Mouse (Mus musculus): ENCODE results near the gene Lysmd2. TPM values are rescaled to one million over a fixed set of nuclear protein-coding genes. Genes with fewer than 3 reads are reported as not detected.

Gene Lysmd2
- total RNA-seq (2014; rRNA removed; ENCODE audit: low replicate concordance) (11.9 and 12.0 TPM in 2 replicates), polyA plus RNA-seq (2015; fragmentation: Nextera tagmentation; extraction: Ambion mirVana) (20.4 and 21.2 TPM in 2 replicates)

DNA sequence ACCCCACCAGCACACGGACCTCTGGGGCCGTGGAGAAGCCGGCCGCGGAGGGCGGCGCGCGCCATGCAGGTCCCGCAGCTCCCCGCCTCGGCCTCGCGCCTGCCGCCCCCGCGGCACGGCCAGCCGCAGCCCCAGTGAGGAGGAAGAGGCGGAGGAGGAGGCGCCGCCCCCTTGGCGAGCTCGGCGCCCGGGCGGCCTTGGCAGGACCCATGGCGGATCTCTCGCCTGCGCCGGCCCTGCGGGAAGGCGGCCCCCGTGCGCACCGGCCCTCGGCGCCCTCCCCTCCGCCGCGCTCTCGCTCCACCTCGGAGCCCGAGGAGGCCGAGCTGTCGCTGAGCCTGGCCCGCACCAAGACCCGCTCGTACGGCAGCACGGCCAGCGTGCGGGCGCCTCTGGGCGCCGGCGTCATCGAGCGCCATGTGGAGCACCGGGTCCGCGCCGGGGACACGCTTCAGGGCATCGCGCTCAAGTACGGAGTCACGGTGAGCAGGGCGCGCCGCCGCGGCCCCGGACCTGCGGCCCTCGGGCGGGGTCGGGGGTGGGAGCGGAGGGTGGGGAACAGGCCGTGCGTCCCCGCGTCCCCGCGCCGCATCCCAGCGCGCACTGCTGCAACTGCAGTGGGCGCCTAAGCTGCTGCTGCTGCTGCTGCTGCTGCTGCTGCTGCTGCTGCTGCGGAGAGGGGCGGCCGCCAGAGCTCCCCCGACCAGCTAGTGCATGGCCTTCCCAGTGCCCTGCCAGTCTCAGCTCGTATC lies at the start of gene Lysmd2:
TSS of gene Lysmd2 (plus strand) at position 186 of the 752 bp plus-strand sequence.
- Histone ChIP-seq H3K27me3 (ENCODE audit: control insufficient read depth, insufficient read depth, low read length) (no peaks in the 10 kb centered on the region), H3K9me3 (replicated peaks; ENCODE audit: control insufficient read depth, low read length) (no peaks in the 10 kb centered on the region), H3K4me1 (ENCODE audit: control insufficient read depth, insufficient read depth) (no peaks in the 10 kb centered on the region), H3K36me3 (replicated peaks; ENCODE audit: control insufficient read depth, insufficient read depth, low read length) (no peaks in the 10 kb centered on the region), H3K4me2 (ENCODE audit: low read depth, low read length) (peak within 1 kb of the TSS; percentile 92), H3K9ac (replicated peaks; ENCODE audit: low read depth, low read length) (peak within 1 kb of the TSS; percentile 79), H3K4me3 (ENCODE audit: low read depth, low read length) (peak within 1 kb of the TSS; percentile 77), H3K27ac (ENCODE audit: low read depth) (peak within 1 kb of the TSS; percentile 74)
- TF ChIP-seq EP300 (IDR thresholded peaks at IDR 0.05; ENCODE audit: low read depth), result no peak
- TF ChIP-seq CTCF (IDR thresholded peaks at IDR 0.05; ENCODE audit: low read depth), result no peak
- WGBS, result under 1% methylated on average over 82 of the region's 94 CpGs
- peak; percentile 83 for ATAC-seq (ENCODE audit: insufficient read depth, low read depth)
- DNase-seq (ENCODE audit: low spot score), result peak; percentile 30

DNA sequence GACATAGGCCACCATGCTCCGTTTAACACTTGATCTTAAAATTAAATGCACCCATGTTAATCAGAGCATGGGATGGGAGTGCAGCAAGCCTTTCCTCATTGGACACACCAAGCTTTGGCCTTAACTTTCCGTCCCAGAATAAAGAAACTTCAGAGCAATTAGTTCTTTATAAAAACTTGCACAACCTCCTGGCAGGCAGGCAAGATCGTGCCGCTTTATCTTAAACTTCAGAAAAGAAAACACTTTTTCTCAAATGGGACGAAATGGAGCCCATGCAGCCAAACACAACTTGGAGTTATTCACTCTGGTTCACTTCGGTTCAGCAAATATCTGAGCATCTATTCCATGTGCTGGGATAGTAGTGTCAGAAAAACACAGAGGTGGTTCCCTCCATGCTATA lies 46.2 kb upstream of the Lysmd2 start:
- 76% methylated on average over 6 of the region's 6 CpGs for WGBS
- Histone ChIP-seq H3K36me3 (replicated peaks; ENCODE audit: control insufficient read depth, insufficient read depth, low read length) (no peaks in the 10 kb centered on the region), H3K27ac (ENCODE audit: low read depth) (no peak overlapping the region), H3K9ac (replicated peaks; ENCODE audit: low read depth, low read length) (no peak overlapping the region), H3K9me3 (replicated peaks; ENCODE audit: control insufficient read depth, low read length) (no peaks in the 10 kb centered on the region), H3K27me3 (ENCODE audit: control insufficient read depth, insufficient read depth, low read length) (no peaks in the 10 kb centered on the region), H3K4me1 (ENCODE audit: control insufficient read depth, insufficient read depth) (0 out of 2 replicates have a peak, but pooled peaks cover 4% of the 10 kb centered on the region), H3K4me2 (ENCODE audit: low read depth, low read length) (no peak overlapping the region), H3K4me3 (ENCODE audit: low read depth, low read length) (no peak overlapping the region)
- TF ChIP-seq CTCF (IDR thresholded peaks at IDR 0.05; ENCODE audit: low read depth), result no peak
- no peak for TF ChIP-seq EP300 (IDR thresholded peaks at IDR 0.05; ENCODE audit: low read depth)
- ATAC-seq (ENCODE audit: insufficient read depth, low read depth) (no peak), DNase-seq (ENCODE audit: low spot score) (no peak)

DNA sequence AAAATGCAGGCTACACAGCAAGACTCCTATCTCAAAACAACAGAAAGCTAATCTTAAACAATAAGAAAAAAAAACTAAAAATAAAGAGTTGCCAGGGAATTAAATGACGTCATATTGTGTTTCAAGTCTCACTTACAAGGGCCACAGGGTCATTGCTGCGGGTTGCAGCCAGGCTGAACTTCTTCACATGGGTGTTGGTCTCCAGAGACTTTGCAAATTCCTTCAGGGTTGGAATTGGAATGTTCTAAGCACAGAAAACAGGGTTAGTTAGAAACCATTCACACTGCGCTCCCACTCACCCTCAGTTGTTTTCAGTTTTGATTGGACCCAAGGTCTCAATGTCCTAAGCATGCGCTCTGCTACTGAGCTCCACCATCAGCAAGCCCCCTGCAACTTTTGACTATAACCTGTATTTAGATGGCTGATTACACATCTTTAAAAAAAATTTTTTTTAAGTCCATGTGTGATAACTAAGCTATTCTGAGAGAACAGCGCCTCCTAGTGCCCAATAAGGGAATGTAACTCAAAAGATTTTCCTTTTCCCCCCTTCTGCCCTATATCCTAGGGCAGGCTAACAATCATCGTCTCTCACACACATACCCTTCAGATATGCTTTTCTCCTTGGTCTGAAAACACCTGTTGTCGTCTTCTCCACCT lies 43.7 kb upstream of the Lysmd2 start:
- TF ChIP-seq CTCF (IDR thresholded peaks at IDR 0.05; ENCODE audit: low read depth), result peak; percentile 71
- TF ChIP-seq EP300 (IDR thresholded peaks at IDR 0.05; ENCODE audit: low read depth), result no peak
- H3K4me2 ChIP-seq (ENCODE audit: low read depth, low read length), result no peak overlapping the region
- H3K36me3 ChIP-seq (replicated peaks; ENCODE audit: control insufficient read depth, insufficient read depth, low read length), result no peaks in the 10 kb centered on the region
- ATAC-seq (ENCODE audit: insufficient read depth, low read depth), result no peak
- H3K27me3 ChIP-seq (ENCODE audit: control insufficient read depth, insufficient read depth, low read length), result no peaks in the 10 kb centered on the region
- DNase-seq (ENCODE audit: low spot score), result peak; percentile 63
- H3K9ac ChIP-seq (replicated peaks; ENCODE audit: low read depth, low read length), result no peak overlapping the region
- H3K4me3 ChIP-seq (ENCODE audit: low read depth, low read length), result no peak overlapping the region
- no peaks in the 10 kb centered on the region for H3K9me3 ChIP-seq (replicated peaks; ENCODE audit: control insufficient read depth, low read length)
- H3K4me1 ChIP-seq (ENCODE audit: control insufficient read depth, insufficient read depth), result 0 out of 2 replicates have a peak, but pooled peaks cover 4% of the 10 kb centered on the region
- WGBS, result 38% methylated on average over 7 of the region's 7 CpGs
- H3K27ac ChIP-seq (ENCODE audit: low read depth), result no peak overlapping the region

DNA sequence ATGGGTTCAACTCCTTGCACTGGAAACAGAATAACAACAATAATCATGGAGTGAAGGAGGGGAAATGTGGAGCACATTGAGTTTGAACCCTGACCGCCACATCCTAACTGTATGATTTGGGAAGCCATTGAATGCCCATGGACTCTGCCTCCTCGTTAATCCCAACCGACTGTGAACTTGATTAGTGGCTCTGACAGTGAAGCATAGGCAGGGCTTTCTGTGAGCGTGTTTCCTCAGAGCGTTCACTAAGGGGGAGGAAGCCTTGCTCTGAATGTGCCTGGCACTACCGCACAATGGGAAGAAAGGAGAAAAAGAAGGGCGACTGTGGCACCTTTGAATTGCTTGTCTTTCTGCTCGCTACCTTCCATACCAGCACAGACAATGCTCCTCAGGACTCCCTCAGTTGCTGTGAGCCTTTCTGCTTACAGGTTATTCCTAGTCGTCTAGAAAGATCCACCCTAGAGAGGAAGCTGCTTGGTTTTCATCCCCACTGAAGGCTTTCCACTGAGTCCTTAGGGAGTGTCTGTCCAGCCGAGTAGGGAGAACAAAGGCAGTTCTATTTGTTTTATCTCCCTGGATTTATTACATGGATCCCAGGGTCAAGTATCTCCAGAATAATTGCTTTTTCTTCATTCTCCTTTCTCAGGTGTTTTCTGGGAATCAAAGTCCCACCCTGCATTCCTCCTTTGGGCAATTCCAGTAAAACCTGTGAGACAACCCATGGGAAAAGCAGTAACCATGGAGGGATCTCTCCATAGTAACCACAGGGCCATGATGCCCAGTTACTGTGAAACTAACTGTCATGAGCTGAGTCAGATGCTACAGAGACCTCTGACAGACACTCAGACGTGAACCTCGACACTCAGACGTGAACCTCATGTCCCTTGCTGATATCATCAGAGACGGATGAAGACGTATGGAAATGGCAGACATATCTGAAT lies 35.4 kb upstream of the Lysmd2 start:
- Histone ChIP-seq H3K36me3 (replicated peaks; ENCODE audit: control insufficient read depth, insufficient read depth, low read length) (no peaks in the 10 kb centered on the region), H3K27me3 (ENCODE audit: control insufficient read depth, insufficient read depth, low read length) (no peaks in the 10 kb centered on the region), H3K9me3 (replicated peaks; ENCODE audit: control insufficient read depth, low read length) (no peaks in the 10 kb centered on the region), H3K9ac (replicated peaks; ENCODE audit: low read depth, low read length) (no peak overlapping the region), H3K4me2 (ENCODE audit: low read depth, low read length) (no peak overlapping the region), H3K4me1 (ENCODE audit: control insufficient read depth, insufficient read depth) (no peaks in the 10 kb centered on the region), H3K27ac (ENCODE audit: low read depth) (no peak overlapping the region), H3K4me3 (ENCODE audit: low read depth, low read length) (no peak overlapping the region)
- ATAC-seq (ENCODE audit: insufficient read depth, low read depth) (no peak), DNase-seq (ENCODE audit: low spot score) (no peak)
- TF ChIP-seq EP300 (IDR thresholded peaks at IDR 0.05; ENCODE audit: low read depth), result no peak
- TF ChIP-seq CTCF (IDR thresholded peaks at IDR 0.05; ENCODE audit: low read depth), result no peak
- 81% methylated on average over 15 of the region's 15 CpGs for WGBS

DNA sequence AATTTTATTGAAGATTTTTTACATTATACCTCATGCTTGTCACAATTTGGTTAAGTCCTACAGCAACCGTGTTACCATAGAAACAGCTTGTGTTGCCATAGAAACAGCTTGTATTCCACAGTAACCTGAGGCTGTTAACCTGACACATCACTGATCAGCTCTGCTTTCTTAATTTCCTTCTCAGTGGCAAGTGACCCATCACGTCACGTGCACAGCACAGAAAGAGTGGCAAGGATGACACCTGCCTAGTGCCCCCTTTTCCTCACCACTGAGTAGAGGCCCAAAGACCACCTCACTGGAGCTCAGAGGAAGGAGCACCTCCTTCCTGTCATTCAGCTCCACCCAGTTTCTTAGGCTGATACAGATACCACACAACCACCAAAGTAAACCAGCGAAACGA lies 32.1 kb upstream of the Lysmd2 start:
- H3K9me3 ChIP-seq (replicated peaks; ENCODE audit: control insufficient read depth, low read length), result no peaks in the 10 kb centered on the region
- 74% methylated on average over 5 of the region's 5 CpGs for WGBS
- no peak overlapping the region for H3K4me2 ChIP-seq (ENCODE audit: low read depth, low read length)
- no peaks in the 10 kb centered on the region for H3K27me3 ChIP-seq (ENCODE audit: control insufficient read depth, insufficient read depth, low read length)
- H3K4me3 ChIP-seq (ENCODE audit: low read depth, low read length), result no peak overlapping the region
- no peaks in the 10 kb centered on the region for H3K36me3 ChIP-seq (replicated peaks; ENCODE audit: control insufficient read depth, insufficient read depth, low read length)
- TF ChIP-seq EP300 (IDR thresholded peaks at IDR 0.05; ENCODE audit: low read depth) (no peak), CTCF (IDR thresholded peaks at IDR 0.05; ENCODE audit: low read depth) (no peak)
- DNase-seq (ENCODE audit: low spot score) (no peak), ATAC-seq (ENCODE audit: insufficient read depth, low read depth) (no peak)
- H3K9ac ChIP-seq (replicated peaks; ENCODE audit: low read depth, low read length), result no peak overlapping the region
- H3K27ac ChIP-seq (ENCODE audit: low read depth), result no peak overlapping the region
- H3K4me1 ChIP-seq (ENCODE audit: control insufficient read depth, insufficient read depth), result no peaks in the 10 kb centered on the region

Data from heart, postnatal 0 days (tissue).